In the genomic region with DNA sequence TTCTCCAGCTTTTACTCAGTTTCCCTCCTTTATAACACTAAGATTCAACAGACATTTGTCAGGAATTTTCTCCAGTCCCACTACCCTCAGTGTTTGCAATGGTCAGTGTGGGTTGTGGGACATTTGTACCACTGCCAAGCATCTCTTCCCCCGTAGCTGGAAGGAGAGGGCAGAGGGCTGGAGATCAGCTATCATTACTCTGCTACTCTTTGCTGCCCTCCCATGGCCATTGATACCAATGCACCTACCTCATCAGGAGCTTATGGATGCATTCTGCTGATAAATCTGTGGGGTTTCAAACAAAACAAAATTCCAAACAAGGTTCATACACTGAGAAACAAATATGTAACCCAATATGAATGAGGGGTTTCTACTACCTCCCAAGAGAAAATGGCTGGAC, we compare ENCODE assay signal across 7 mouse cellular contexts. TPM values are rescaled to one million over a fixed set of nuclear protein-coding genes. Genes with fewer than 3 reads are reported as not detected.
DNase-seq lines count a peak whose midpoint lies in the region; ATAC-seq and TF ChIP-seq lines count a peak whose summit lies in the region.

No protein-coding gene starts in this region.

- H3K4me1 ChIP-seq in cerebellum, adult 2 months (ENCODE audit: control insufficient read depth, insufficient read depth, low read length): peaks cover 5% of the 10 kb centered on the region; the same call in 1 of the 2 replicates
- H3K4me1 ChIP-seq in lung, embryonic 14.5 days (ENCODE audit: insufficient read depth): no peaks in the 10 kb centered on the region

- H3K9me3 ChIP-seq in lung, embryonic 14.5 days (ENCODE audit: low read depth, low read length): no peaks in the 10 kb centered on the region

- ATAC-seq in frontal cortex, adult (ENCODE audit: low TSS enrichment): peak; percentile 83; the same call in 1 of the 2 replicates
- ATAC-seq in lung, embryonic 14.5 days (ENCODE audit: insufficient read depth): 0 out of 2 replicates have a peak, but pooled peaks have one; percentile 31

- no peak overlapping the region for H3K4me2 ChIP-seq in lung, embryonic 14.5 days

- peak; percentile 16 for DNase-seq in 416B (ENCODE audit: low read depth)
- DNase-seq in B cell, adult 2 months: peak; percentile 21 to 25
- peak; percentile 76 to 79 for DNase-seq in cerebellum, adult 2 months
- peak; percentile 55 for DNase-seq in layer of hippocampus, adult 11-12 months (ENCODE audit: low spot score)
- peak; percentile 75 for DNase-seq in lung, embryonic 14.5 days
- peak; percentile 42 for DNase-seq in right cerebral cortex, adult 18-20 months

- no peak overlapping the region for H3K27ac ChIP-seq in cerebellum, adult 2 months (ENCODE audit: insufficient read depth, low read length)
- H3K27ac ChIP-seq in lung, embryonic 14.5 days (ENCODE audit: low read depth): no peak overlapping the region

- TF ChIP-seq POLR2A in cerebellum, adult 2 months (IDR thresholded peaks at IDR 0.05; ENCODE audit: borderline replicate concordance, insufficient read depth, low read length): no peak

- H3K4me3 ChIP-seq in cerebellum, adult 2 months (replicated peaks; ENCODE audit: insufficient read depth, low read depth, low read length): no peak overlapping the region
- no peak overlapping the region for H3K4me3 ChIP-seq in lung, embryonic 14.5 days (ENCODE audit: low read depth, low read length)

- no peaks in the 10 kb centered on the region for H3K36me3 ChIP-seq in lung, embryonic 14.5 days (ENCODE audit: insufficient read depth)

- H3K9ac ChIP-seq in lung, embryonic 14.5 days: no peak overlapping the region

- 0% methylated on average over 1 of the region's 1 CpGs for WGBS in cerebellum, adult 2 months
- WGBS in lung, embryonic 14.5 days: 5% methylated on average over 1 of the region's 1 CpGs

- TF ChIP-seq CTCF in cerebellum, adult 2 months (IDR thresholded peaks at IDR 0.05; ENCODE audit: borderline replicate concordance, insufficient read depth, low read depth, low read length): peak; percentile 81
- TF ChIP-seq CTCF in lung, embryonic 14.5 days (IDR thresholded peaks at IDR 0.05; ENCODE audit: low read depth): peak; percentile 77

- no peaks in the 10 kb centered on the region for H3K27me3 ChIP-seq in cerebellum, adult 2 months (ENCODE audit: control insufficient read depth, insufficient read depth, low read length)
- H3K27me3 ChIP-seq in lung, embryonic 14.5 days (ENCODE audit: insufficient read depth, low read length): no peaks in the 10 kb centered on the region

RNA-seq across cellular contexts. Expression of a gene that starts 40.9 kb away (rescaled TPM):
- 11.4 and 13.4 TPM in 2 replicates for polyA plus RNA-seq in cerebellum, adult 2 months (2012; rRNA removed)
- polyA plus RNA-seq in lung, embryonic 14.5 days (2014; fragmentation: Nextera tagmentation; extraction: Ambion mirVana): 14.5 and 15.6 TPM in 2 replicates

Comparison
In these comparisons a context has a peak if more than half of its experiments do, and no peak if none do; other contexts are left out.
1. DNase-seq: peak in every context shown above with its lines; median percentile 78 in cerebellum, adult 2 months; 75 in lung, embryonic 14.5 days; 55 in layer of hippocampus, adult 11-12 months; 42 in right cerebral cortex, adult 18-20 months; 23 in B cell, adult 2 months; 16 in 416B.